Comparison of ENCODE assay signal across 8 mouse cellular contexts in genomic region chr10:7209691-7210455, GRCm38 (mm10). TPM values are rescaled to one million over a fixed set of nuclear protein-coding genes. Genes with fewer than 3 reads are reported as not detected.
DNase-seq lines count a peak whose midpoint lies in the region; ATAC-seq and TF ChIP-seq lines count a peak whose summit lies in the region.

No protein-coding gene starts in this region.

- peak overlapping the region; percentile 85 for H3K4me2 ChIP-seq in embryonic facial prominence, embryonic 11.5 days (ENCODE audit: low read depth, low read length)
- peak overlapping the region; percentile 99 for H3K4me2 ChIP-seq in hindbrain, embryonic 14.5 days (replicated peaks)
- H3K4me2 ChIP-seq in midbrain, embryonic 15.5 days: peak overlapping the region; percentile 98; the same call in 1 of the 2 replicates

- H3K27ac ChIP-seq in layer of hippocampus, adult 2 months: no peak overlapping the region
- no peak overlapping the region for H3K27ac ChIP-seq in embryonic facial prominence, embryonic 11.5 days (replicated peaks; ENCODE audit: low read depth, low read length)
- no peak overlapping the region for H3K27ac ChIP-seq in hindbrain, embryonic 14.5 days
- no peak overlapping the region for H3K27ac ChIP-seq in midbrain, embryonic 15.5 days

- ATAC-seq in embryonic facial prominence, embryonic 11.5 days (replicated peaks; ENCODE audit: insufficient number of reproducible peaks, low FRiP score, low TSS enrichment, low read depth): no peak
- no peak for ATAC-seq in hindbrain, embryonic 14.5 days (ENCODE audit: low FRiP score)
- ATAC-seq in midbrain, embryonic 15.5 days (replicated peaks): no peak

- no peak overlapping the region for H3K9ac ChIP-seq in embryonic facial prominence, embryonic 11.5 days (replicated peaks; ENCODE audit: low read length)
- no peak overlapping the region for H3K9ac ChIP-seq in hindbrain, embryonic 14.5 days
- no peak overlapping the region for H3K9ac ChIP-seq in midbrain, embryonic 15.5 days

- H3K36me3 ChIP-seq in embryonic facial prominence, embryonic 11.5 days (replicated peaks; ENCODE audit: control insufficient read depth, insufficient read depth, low read depth, low read length): no peaks in the 10 kb centered on the region
- no peaks in the 10 kb centered on the region for H3K36me3 ChIP-seq in hindbrain, embryonic 14.5 days (replicated peaks; ENCODE audit: control insufficient read depth, insufficient read depth)
- H3K36me3 ChIP-seq in midbrain, embryonic 15.5 days (replicated peaks): no peaks in the 10 kb centered on the region

- DNase-seq in layer of hippocampus, adult 2 months (ENCODE audit: low spot score in 2 of 2): no peak
- DNase-seq in layer of hippocampus, adult 18-20 months (ENCODE audit: low spot score in 2 of 2): no peak
- DNase-seq in embryonic facial prominence, embryonic 11.5 days (ENCODE audit: low spot score): no peak
- DNase-seq in hindbrain, embryonic 14.5 days (ENCODE audit: low spot score): no peak
- DNase-seq in ovary, postnatal 10 days (ENCODE audit: low spot score): no peak
- DNase-seq in adipocyte (ENCODE audit: low spot score): no peak
- no peak for DNase-seq in layer of hippocampus, postnatal 10 days (ENCODE audit: low spot score in 2 of 2)

- no peaks in the 10 kb centered on the region for H3K9me3 ChIP-seq in embryonic facial prominence, embryonic 11.5 days (replicated peaks; ENCODE audit: control insufficient read depth, low read length)
- H3K9me3 ChIP-seq in hindbrain, embryonic 14.5 days (ENCODE audit: control insufficient read depth, low read length): no peaks in the 10 kb centered on the region
- no peaks in the 10 kb centered on the region for H3K9me3 ChIP-seq in midbrain, embryonic 15.5 days

- no peak for TF ChIP-seq CTCF in layer of hippocampus, adult 2 months (conservative IDR thresholded peaks at IDR 0.05)

- WGBS in embryonic facial prominence, embryonic 11.5 days: 69% methylated on average over 5 of the region's 5 CpGs
- WGBS in hindbrain, embryonic 14.5 days: 74% methylated on average over 5 of the region's 5 CpGs
- 76% methylated on average over 5 of the region's 5 CpGs for WGBS in midbrain, embryonic 15.5 days

- H3K4me3 ChIP-seq in layer of hippocampus, adult 2 months: peak overlapping the region; percentile 3; the same call in 1 of the 2 replicates
- peak overlapping the region; percentile 80 for H3K4me3 ChIP-seq in embryonic facial prominence, embryonic 11.5 days (ENCODE audit: low read depth, low read length)
- peak overlapping the region; percentile 70 for H3K4me3 ChIP-seq in hindbrain, embryonic 14.5 days (replicated peaks; ENCODE audit: low read length)
- peak overlapping the region; percentile 89; the same call in 1 of the 2 replicates for H3K4me3 ChIP-seq in midbrain, embryonic 15.5 days

- no peaks in the 10 kb centered on the region; the same call in 1 of the 2 replicates for H3K4me1 ChIP-seq in embryonic facial prominence, embryonic 11.5 days (ENCODE audit: control insufficient read depth, insufficient read depth, low read length)
- peaks cover 11% of the 10 kb centered on the region for H3K4me1 ChIP-seq in hindbrain, embryonic 14.5 days (replicated peaks; ENCODE audit: control insufficient read depth, insufficient read depth, low read length)
- peaks cover 20% of the 10 kb centered on the region for H3K4me1 ChIP-seq in midbrain, embryonic 15.5 days

- H3K27me3 ChIP-seq in embryonic facial prominence, embryonic 11.5 days (ENCODE audit: control insufficient read depth, insufficient read depth, low read length): no peaks in the 10 kb centered on the region
- no peaks in the 10 kb centered on the region for H3K27me3 ChIP-seq in hindbrain, embryonic 14.5 days (ENCODE audit: control insufficient read depth, insufficient read depth, low read length)
- H3K27me3 ChIP-seq in midbrain, embryonic 15.5 days (replicated peaks): no peaks in the 10 kb centered on the region

RNA-seq across cellular contexts. Expression of gene Cnksr3, which starts 2.2 kb away (rescaled TPM):
- total RNA-seq in layer of hippocampus, adult 2 months (2021): 1 to 10 TPM; 4.8 to 5.3 TPM
- 1 to 10 TPM; 3.7 to 4.6 TPM for total RNA-seq in layer of hippocampus, adult 18-20 months (2021)
- 8.5 and 10.1 TPM in 2 replicates for polyA plus RNA-seq in embryonic facial prominence, embryonic 11.5 days (2014; fragmentation: Nextera tagmentation; extraction: Ambion mirVana)
- 3.0 and 3.8 TPM in 2 replicates for polyA plus RNA-seq in hindbrain, embryonic 14.5 days (2014; fragmentation: Nextera tagmentation; extraction: Ambion mirVana)
- polyA plus RNA-seq in midbrain, embryonic 15.5 days (2015; fragmentation: Nextera tagmentation; extraction: Ambion mirVana): 2.1 TPM in 2 replicates
- total RNA-seq in layer of hippocampus, postnatal 10 days (2021): 1 to 10 TPM; 6.6 to 7.0 TPM

Comparison
In these comparisons a context has a peak if more than half of its experiments do, and no peak if none do; other contexts are left out.
1. H3K4me3 ChIP-seq: peak in every context shown above with its lines; median percentile 89 in midbrain, embryonic 15.5 days; 80 in embryonic facial prominence, embryonic 11.5 days; 70 in hindbrain, embryonic 14.5 days; 3 in layer of hippocampus, adult 2 months.